Comparison of ENCODE assay signal across 8 mouse cellular contexts in genomic region chr1:36938801-36939286, GRCm38 (mm10). TPM values are rescaled to one million over a fixed set of nuclear protein-coding genes. Genes with fewer than 3 reads are reported as not detected.
DNase-seq lines count a peak whose midpoint lies in the region; ATAC-seq and TF ChIP-seq lines count a peak whose summit lies in the region.

No protein-coding gene starts in this region.

- peak; percentile 50 for DNase-seq in retina, embryonic 14.5 days (ENCODE audit: low spot score)
- DNase-seq in retina, postnatal 1 day = no peak
- DNase-seq in adrenal gland, postnatal 14 days = peak; percentile 58
- DNase-seq in hindbrain, embryonic 14.5 days (ENCODE audit: low spot score) = no peak
- DNase-seq in liver, embryonic 14.5 days (ENCODE audit: low read depth in 3 of 3, low spot score in 3 of 3) = no peak
- DNase-seq in ovary, postnatal 36 days (ENCODE audit: low spot score) = peak; percentile 49
- no peak for DNase-seq in frontal cortex, postnatal 25 days (ENCODE audit: low spot score in 2 of 2)

- H3K4me2 ChIP-seq in hindbrain, embryonic 14.5 days (replicated peaks) = peak overlapping the region; percentile 64
- peak overlapping the region; percentile 78 for H3K4me2 ChIP-seq in liver, embryonic 14.5 days (ENCODE audit: low read depth)

- no peaks in the 10 kb centered on the region for H3K36me3 ChIP-seq in hindbrain, embryonic 14.5 days (replicated peaks; ENCODE audit: control insufficient read depth, insufficient read depth)
- no peaks in the 10 kb centered on the region for H3K36me3 ChIP-seq in liver, embryonic 14.5 days (replicated peaks; ENCODE audit: control insufficient read depth, insufficient read depth, low read depth)

- no peak for TF ChIP-seq POLR2A in embryonic fibroblast, embryonic 13.5 days (IDR thresholded peaks at IDR 0.05; ENCODE audit: low read depth, low read length)

- no peaks in the 10 kb centered on the region for H3K27me3 ChIP-seq in hindbrain, embryonic 14.5 days (ENCODE audit: control insufficient read depth, insufficient read depth, low read length)
- H3K27me3 ChIP-seq in liver, embryonic 14.5 days (ENCODE audit: control insufficient read depth, insufficient read depth, low read length) = no peaks in the 10 kb centered on the region

- no peak overlapping the region for H3K27ac ChIP-seq in embryonic fibroblast, embryonic 13.5 days (ENCODE audit: insufficient read depth, low read length)
- peak overlapping the region; percentile 97 for H3K27ac ChIP-seq in hindbrain, embryonic 14.5 days
- H3K27ac ChIP-seq in liver, embryonic 14.5 days = peak overlapping the region; percentile 55

- H3K9me3 ChIP-seq in hindbrain, embryonic 14.5 days (ENCODE audit: control insufficient read depth, low read length) = no peaks in the 10 kb centered on the region
- H3K9me3 ChIP-seq in liver, embryonic 14.5 days (ENCODE audit: control insufficient read depth, low read length) = no peaks in the 10 kb centered on the region

- peak overlapping the region; percentile 99 for H3K4me3 ChIP-seq in embryonic fibroblast, embryonic 13.5 days (ENCODE audit: insufficient read depth, low read length)
- peak overlapping the region; percentile 97 for H3K4me3 ChIP-seq in hindbrain, embryonic 14.5 days (replicated peaks; ENCODE audit: low read length)
- peak overlapping the region; percentile 72 to 81 for H3K4me3 ChIP-seq in liver, embryonic 14.5 days (ENCODE audit: insufficient read depth in 1 of 2, low read depth in 2 of 2, low read length in 2 of 2)

- H3K9ac ChIP-seq in hindbrain, embryonic 14.5 days = peak overlapping the region; percentile 98
- peak overlapping the region; percentile 99 for H3K9ac ChIP-seq in liver, embryonic 14.5 days (replicated peaks)

- under 1% methylated on average over 48 of the region's 59 CpGs for WGBS in hindbrain, embryonic 14.5 days
- WGBS in liver, embryonic 14.5 days (ENCODE audit: insufficient replicate concordance) = under 1% methylated on average over 59 of the region's 59 CpGs

- no peak for TF ChIP-seq CTCF in embryonic fibroblast, embryonic 13.5 days (IDR thresholded peaks at IDR 0.05; ENCODE audit: borderline replicate concordance, insufficient read depth, low read length)
- no peak for TF ChIP-seq CTCF in liver, embryonic 14.5 days (IDR thresholded peaks at IDR 0.05; ENCODE audit: low read depth)

- TF ChIP-seq EP300 in liver, embryonic 14.5 days (IDR thresholded peaks at IDR 0.05; ENCODE audit: low read depth) = no peak

- no peak for ATAC-seq in hindbrain, embryonic 14.5 days (ENCODE audit: low FRiP score)
- peak; percentile 2; the same call in 1 of the 2 replicates for ATAC-seq in liver, embryonic 14.5 days (ENCODE audit: insufficient read depth)

- H3K4me1 ChIP-seq in embryonic fibroblast, embryonic 13.5 days (ENCODE audit: control insufficient read depth, insufficient read depth, low read length) = no peaks in the 10 kb centered on the region
- H3K4me1 ChIP-seq in hindbrain, embryonic 14.5 days (replicated peaks; ENCODE audit: control insufficient read depth, insufficient read depth, low read length) = peaks cover 24% of the 10 kb centered on the region
- H3K4me1 ChIP-seq in liver, embryonic 14.5 days (replicated peaks; ENCODE audit: control insufficient read depth in 2 of 2, insufficient read depth in 2 of 2, low read length in 1 of 2) = peaks cover 50 to 52% of the 10 kb centered on the region in 2 experiments

RNA-seq across cellular contexts. Expression of gene Tmem131, which starts 4.6 kb away (rescaled TPM):
- total RNA-seq in adrenal gland, postnatal 14 days (2021) = 45.7 and 48.2 TPM in 2 replicates
- 56.8 and 62.3 TPM in 2 replicates for polyA plus RNA-seq in embryonic fibroblast, embryonic 13.5 days (2011; ENCODE audit: insufficient read length, low read depth, missing spikeins)
- polyA plus RNA-seq in hindbrain, embryonic 14.5 days (2014; fragmentation: Nextera tagmentation; extraction: Ambion mirVana) = 21.7 and 22.2 TPM in 2 replicates
- 13.6 and 14.9 TPM in 2 replicates for polyA plus RNA-seq in liver, embryonic 14.5 days (2012; rRNA removed)
- 10.6 and 11.2 TPM in 2 replicates for polyA plus RNA-seq in liver, embryonic 14.5 days (2014; fragmentation: Nextera tagmentation; extraction: Ambion mirVana)

Comparison
In these comparisons a context has a peak if more than half of its experiments do, and no peak if none do; other contexts are left out.
1. DNase-seq: peak in retina, embryonic 14.5 days (single experiment), adrenal gland, postnatal 14 days (single experiment) and ovary, postnatal 36 days (single experiment); none in retina, postnatal 1 day (single experiment), hindbrain, embryonic 14.5 days (single experiment), liver, embryonic 14.5 days (0 of 3) and frontal cortex, postnatal 25 days (0 of 2).
2. Peak in every context shown above with its lines, with median percentiles within 50 percentile points of each other: H3K4me3 ChIP-seq.